Mouse (Mus musculus) thymus, adult 2 months (tissue): ENCODE results near the gene Caln1. TPM values are rescaled to one million over a fixed set of nuclear protein-coding genes. Genes with fewer than 3 reads are reported as not detected.

Source experiments
- DNase-seq: peaks from one replicate; pipeline ENCODE4 v3.0.0; 2021
- H3K27ac ChIP-seq: fragments of 200-500 bp; 2 replicates; pipeline ENCODE4 v1.5.1; 2012; ENCODE audit warnings: low read length, control low read depth; ENCODE audit not compliant: control insufficient read depth, insufficient read depth
- H3K27me3 ChIP-seq: fragments of 200-500 bp; 2 replicates; pipeline ENCODE4 v1.6.1; 2012; ENCODE audit warnings: mild to moderate bottlenecking, low read length, moderate library complexity, mixed read lengths; ENCODE audit not compliant: control insufficient read depth, insufficient read depth
- H3K36me3 ChIP-seq: fragments of 200-500 bp; 2 replicates; pipeline ENCODE4 v1.6.1; 2012; ENCODE audit warnings: mild to moderate bottlenecking, low read length, moderate library complexity; ENCODE audit not compliant: control insufficient read depth, insufficient read depth
- H3K4me1 ChIP-seq: fragments of 200-500 bp; replicated peaks from 2 replicates; pipeline ENCODE4 v1.6.1; 2012; ENCODE audit warnings: low read length; ENCODE audit not compliant: control insufficient read depth, insufficient read depth
- H3K4me3 ChIP-seq: fragments of 200-500 bp; 2 replicates; pipeline ENCODE4 v1.5.1; 2012; ENCODE audit warnings: mild to moderate bottlenecking, low read length, control low read depth, moderate library complexity; ENCODE audit not compliant: control insufficient read depth, insufficient read depth
- CTCF ChIP-seq: fragments of 200-500 bp; IDR thresholded peaks from 2 replicates; pipeline ENCODE4 v1.5.1; 2012; ENCODE audit warnings: mild to moderate bottlenecking, control low read depth, low read length, moderate library complexity, borderline replicate concordance; ENCODE audit not compliant: control insufficient read depth, poor library complexity, insufficient read depth; ENCODE audit errors: extremely low read depth
- POLR2A ChIP-seq: fragments of 200-500 bp; IDR thresholded peaks from 2 replicates; pipeline ENCODE4 v1.6.1; 2012; ENCODE audit warnings: mild to moderate bottlenecking, low read length, control low read depth, moderate library complexity; ENCODE audit not compliant: control insufficient read depth, poor library complexity, insufficient read depth; ENCODE audit errors: extremely low read depth
- WGBS: fragments of 180-500 bp; shearing (Covaris S2); methylation state at CpG from one replicate; pipeline ENCODE4 v1.1.7; 2018; 5-methylcytosine and 5-hydroxymethylcytosine counted together
- polyA plus RNA-seq: library from polyadenylated mRNA; depleted of rRNA; stranded (reverse); fragments of >200 nt; gene quantifications from 2 replicates; pipeline ENCODE4 v1.2.3, GENCODE M21; 2012

Caln1 gene
- polyA plus RNA-seq, 1 experiment: 0.01 TPM

DNA sequence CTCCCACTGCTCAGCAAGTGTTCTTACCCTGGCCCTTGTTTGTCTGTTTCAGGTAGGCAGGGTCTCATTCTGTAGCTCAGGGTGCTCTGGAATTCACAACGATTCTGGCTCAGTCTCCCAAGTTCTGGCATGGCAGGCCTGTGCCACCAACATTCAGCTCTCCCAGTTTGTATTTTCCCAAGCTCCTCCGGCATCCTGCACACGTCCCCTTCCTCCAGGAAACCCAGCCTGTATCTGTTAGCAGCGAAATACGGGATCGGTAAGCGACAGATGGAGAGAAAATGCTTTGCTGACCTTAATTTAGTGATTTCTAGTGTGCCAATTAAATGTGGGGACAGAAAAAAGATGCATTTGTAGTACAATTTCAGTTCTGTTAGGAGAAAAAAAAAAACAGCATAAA, 88.8 kb downstream of the Caln1 start:
- WGBS: 91% methylated on average over 7 of the region's 7 CpGs

DNA sequence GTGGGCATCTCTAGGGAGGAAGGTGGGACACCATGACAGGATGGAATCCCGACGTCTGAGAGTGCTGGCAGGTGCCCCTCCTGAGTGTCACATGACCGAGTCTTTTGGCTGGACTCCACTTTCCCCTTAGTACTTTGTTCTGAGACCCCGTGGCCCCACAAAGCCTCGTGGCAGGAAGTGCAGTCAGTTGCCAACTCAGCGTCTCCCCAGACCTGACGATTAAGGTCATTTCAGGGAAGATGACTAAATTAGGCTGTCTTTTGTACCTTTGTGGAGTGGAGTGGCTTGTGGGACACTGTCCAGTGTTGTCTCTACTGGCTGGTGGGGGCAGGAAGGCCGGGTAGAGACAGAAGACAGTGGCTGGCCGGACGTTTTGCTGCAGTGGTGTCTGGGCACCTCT, 103.0 kb downstream of the Caln1 start:
- H3K27ac ChIP-seq: no peak overlapping the region
- H3K27me3 ChIP-seq: no peaks in the 10 kb centered on the region
- H3K4me1 ChIP-seq: no peaks in the 10 kb centered on the region
- H3K36me3 ChIP-seq: no peaks in the 10 kb centered on the region
- 68% methylated on average over 10 of the region's 10 CpGs for WGBS
- H3K4me3 ChIP-seq: no peak overlapping the region
- no peak for TF ChIP-seq POLR2A
- TF ChIP-seq CTCF: no peak
- no peak for DNase-seq

More for the DNA sequence above, 88.8 kb downstream of the Caln1 start:
- Histone ChIP-seq H3K4me1 (no peaks in the 10 kb centered on the region), H3K36me3 (no peaks in the 10 kb centered on the region), H3K4me3 (no peak overlapping the region), H3K27ac (no peak overlapping the region), H3K27me3 (no peaks in the 10 kb centered on the region)
- no peak for DNase-seq
- no peak for TF ChIP-seq POLR2A

DNA sequence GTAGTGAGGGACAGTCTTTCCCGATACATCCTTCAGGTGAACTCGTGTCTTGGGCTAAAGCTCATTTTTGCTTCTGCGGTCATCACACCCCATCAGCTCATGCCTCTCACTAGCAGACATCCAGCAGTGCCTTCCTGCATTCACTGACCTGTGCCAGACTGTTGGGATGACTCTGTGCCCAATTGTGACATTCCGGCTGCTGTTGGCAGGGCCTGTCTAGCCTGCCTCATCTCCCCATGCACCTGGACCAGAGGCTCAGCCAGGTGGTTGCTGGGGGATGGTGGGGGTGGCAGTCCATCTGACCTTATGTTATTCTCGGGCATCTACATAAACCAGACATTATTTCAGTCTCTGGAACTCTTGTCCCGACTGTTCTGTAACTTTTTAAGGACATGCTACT, 105.6 kb downstream of the Caln1 start:
- no peaks in the 10 kb centered on the region for H3K36me3 ChIP-seq
- no peaks in the 10 kb centered on the region for H3K4me1 ChIP-seq
- no peak overlapping the region for H3K4me3 ChIP-seq
- H3K27me3 ChIP-seq: no peaks in the 10 kb centered on the region
- 91% methylated on average over 6 of the region's 6 CpGs for WGBS
- DNase-seq: no peak
- TF ChIP-seq CTCF (no peak), POLR2A (no peak)
- H3K27ac ChIP-seq: no peak overlapping the region

DNA sequence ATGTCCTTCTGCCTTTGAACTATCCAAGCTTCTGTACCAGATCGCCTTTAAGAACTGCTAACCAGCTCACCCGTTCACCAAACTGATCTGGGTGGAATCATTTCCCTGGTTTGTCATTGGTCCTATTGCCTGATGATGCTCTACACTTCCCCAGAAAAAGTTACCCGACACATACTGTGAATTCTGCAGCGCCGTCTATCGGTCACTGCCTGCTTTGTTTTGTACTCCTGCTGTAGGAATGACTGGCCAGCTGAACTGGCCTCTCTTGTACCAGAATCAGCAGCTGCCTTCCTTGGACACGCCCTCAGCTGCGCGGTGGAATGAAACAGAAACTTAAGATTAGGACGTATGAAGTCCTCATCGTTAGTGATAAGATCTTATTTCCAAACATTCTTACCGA, 107.5 kb downstream of the Caln1 start:
- Histone ChIP-seq H3K4me3 (no peak overlapping the region), H3K4me1 (no peaks in the 10 kb centered on the region), H3K27me3 (no peaks in the 10 kb centered on the region), H3K27ac (no peak overlapping the region), H3K36me3 (no peaks in the 10 kb centered on the region)
- no peak for DNase-seq
- WGBS: 78% methylated on average over 12 of the region's 12 CpGs
- TF ChIP-seq POLR2A (no peak), CTCF (no peak)

DNA sequence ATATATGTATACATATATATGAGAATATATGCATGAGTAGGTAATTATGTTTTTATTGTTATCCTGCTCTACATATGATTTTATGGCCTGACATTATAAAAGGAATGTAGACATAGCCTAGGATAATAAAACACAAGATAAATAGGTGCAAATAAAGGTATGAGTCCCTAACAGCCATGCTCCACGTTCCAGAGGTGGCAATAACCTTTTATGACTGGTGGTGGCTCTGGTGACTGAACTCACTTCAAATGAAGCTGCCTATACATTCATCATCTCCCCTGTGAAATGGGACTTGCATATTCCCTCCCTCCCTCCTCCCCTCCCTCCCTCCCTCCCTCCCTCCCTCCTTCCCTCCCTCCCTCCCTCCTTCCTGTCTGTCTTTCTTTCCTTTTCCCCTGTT, 111.0 kb downstream of the Caln1 start:
- 73% methylated on average over 1 of the region's 1 CpGs for WGBS
- TF ChIP-seq CTCF (no peak), POLR2A (no peak)
- no peak overlapping the region for H3K4me3 ChIP-seq
- H3K27me3 ChIP-seq: no peaks in the 10 kb centered on the region
- DNase-seq: no peak
- no peak overlapping the region for H3K27ac ChIP-seq
- no peaks in the 10 kb centered on the region for H3K4me1 ChIP-seq
- H3K36me3 ChIP-seq: no peaks in the 10 kb centered on the region

DNA sequence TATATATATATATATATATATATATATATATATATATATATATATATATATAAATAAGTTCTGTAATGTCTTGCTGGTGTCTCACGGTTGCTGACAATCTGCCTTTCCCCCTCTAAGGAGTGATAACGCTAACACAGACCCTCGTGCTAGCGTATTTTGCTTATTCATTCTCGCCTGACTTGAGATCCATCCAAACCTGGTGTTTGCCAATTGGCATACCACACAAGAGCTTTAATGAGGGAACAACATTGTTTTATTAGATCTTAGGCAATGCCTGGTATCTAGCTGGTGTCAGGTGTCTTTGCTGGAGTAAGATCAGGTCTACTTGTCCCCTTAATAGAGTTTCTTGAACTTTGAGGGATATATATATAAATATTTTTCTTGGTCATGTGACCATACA, 122.2 kb downstream of the Caln1 start:
- H3K4me1 ChIP-seq: no peaks in the 10 kb centered on the region
- TF ChIP-seq POLR2A (no peak), CTCF (no peak)
- no peaks in the 10 kb centered on the region for H3K27me3 ChIP-seq
- H3K4me3 ChIP-seq: no peak overlapping the region
- H3K36me3 ChIP-seq: no peaks in the 10 kb centered on the region
- DNase-seq: no peak
- WGBS: 91% methylated on average over 5 of the region's 5 CpGs
- no peak overlapping the region for H3K27ac ChIP-seq

DNA sequence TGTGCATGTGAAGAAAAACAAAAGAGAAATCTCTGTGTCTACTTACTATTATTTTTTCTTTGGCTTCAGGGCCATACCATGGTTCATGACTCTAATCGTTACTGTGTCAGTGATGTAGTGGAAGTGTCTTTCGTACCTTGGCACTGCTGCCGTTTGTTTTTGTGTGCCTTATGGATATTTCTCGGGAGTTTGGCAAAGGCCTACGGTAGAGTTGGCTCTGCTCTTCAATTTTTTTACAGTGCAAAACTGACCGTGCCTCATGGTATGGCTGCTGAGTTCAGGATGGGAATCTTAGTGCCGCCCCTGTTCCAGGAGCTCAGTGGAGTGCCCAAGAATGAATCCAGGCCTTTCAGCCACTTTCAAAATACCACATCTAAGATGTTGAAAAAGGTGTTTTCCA, 123.0 kb downstream of the Caln1 start:
- H3K4me3 ChIP-seq: no peak overlapping the region
- TF ChIP-seq POLR2A (no peak), CTCF (no peak)
- H3K4me1 ChIP-seq: no peaks in the 10 kb centered on the region
- 92% methylated on average over 7 of the region's 7 CpGs for WGBS
- no peaks in the 10 kb centered on the region for H3K27me3 ChIP-seq
- no peak for DNase-seq
- no peak overlapping the region for H3K27ac ChIP-seq
- no peaks in the 10 kb centered on the region for H3K36me3 ChIP-seq
